Mouse (Mus musculus): Measurements from ENCODE around the gene Ccdc85c. TPM values are rescaled to one million over a fixed set of nuclear protein-coding genes. Genes with fewer than 3 reads are reported as not detected.

The Ccdc85c gene
- polyA plus RNA-seq, 2 experiments, result 6.1 to 9.9 TPM

- Histone ChIP-seq H3K36me3 (ENCODE audit: control insufficient read depth, insufficient read depth, low read length) (peaks cover 96% of the 10 kb centered on the region), H3K4me2 (replicated peaks; ENCODE audit: low read depth, low read length, severe bottlenecking) (no peak overlapping the region), H3K9me3 (ENCODE audit: control insufficient read depth, low read length) (no peaks in the 10 kb centered on the region), H3K4me1 (ENCODE audit: control insufficient read depth, insufficient read depth, low read length) (no peaks in the 10 kb centered on the region), H3K27ac (replicated peaks; ENCODE audit: low read depth, low read length) (no peak overlapping the region), H3K9ac (ENCODE audit: low read depth, low read length, severe bottlenecking) (no peak overlapping the region), H3K27me3 (ENCODE audit: control insufficient read depth, insufficient read depth, low read length) (no peaks in the 10 kb centered on the region), H3K4me3 (replicated peaks; ENCODE audit: low read length) (no peak overlapping the region)
- WGBS, result 94% methylated on average over 11 of the region's 11 CpGs
- no peak for ATAC-seq (ENCODE audit: low FRiP score, low read depth)
- no peak for DNase-seq (ENCODE audit: low spot score)
- no peak for TF ChIP-seq POLR2A (IDR thresholded peaks at IDR 0.05; ENCODE audit: borderline replicate concordance, extremely low read depth, insufficient read depth, insufficient read length)
These were observed 79.5 kb downstream of the Ccdc85c start for GRCm38 (mm10) chr12:108195761-108196160.

GRCm38 (mm10) chr12:108193878-108194277 is 81.3 kb downstream of the Ccdc85c start:
- TF ChIP-seq POLR2A (IDR thresholded peaks at IDR 0.05; ENCODE audit: borderline replicate concordance, extremely low read depth, insufficient read depth, insufficient read length), result no peak
- ATAC-seq (ENCODE audit: low FRiP score, low read depth) (no peak), DNase-seq (ENCODE audit: low spot score) (no peak)
- no peak overlapping the region for H3K4me2 ChIP-seq (replicated peaks; ENCODE audit: low read depth, low read length, severe bottlenecking)
- H3K27me3 ChIP-seq (ENCODE audit: control insufficient read depth, insufficient read depth, low read length), result no peaks in the 10 kb centered on the region
- WGBS, result 66% methylated on average over 5 of the region's 5 CpGs
- no peak overlapping the region for H3K9ac ChIP-seq (ENCODE audit: low read depth, low read length, severe bottlenecking)
- no peak overlapping the region for H3K27ac ChIP-seq (replicated peaks; ENCODE audit: low read depth, low read length)
- peaks cover 97% of the 10 kb centered on the region for H3K36me3 ChIP-seq (ENCODE audit: control insufficient read depth, insufficient read depth, low read length)
- no peak overlapping the region for H3K4me3 ChIP-seq (replicated peaks; ENCODE audit: low read length)
- no peaks in the 10 kb centered on the region for H3K9me3 ChIP-seq (ENCODE audit: control insufficient read depth, low read length)
- no peaks in the 10 kb centered on the region for H3K4me1 ChIP-seq (ENCODE audit: control insufficient read depth, insufficient read depth, low read length)

- no peaks in the 10 kb centered on the region for H3K9me3 ChIP-seq (ENCODE audit: control insufficient read depth, low read length)
- DNase-seq (ENCODE audit: low spot score), result no peak
- no peak overlapping the region for H3K27ac ChIP-seq (replicated peaks; ENCODE audit: low read depth, low read length)
- H3K27me3 ChIP-seq (ENCODE audit: control insufficient read depth, insufficient read depth, low read length), result no peaks in the 10 kb centered on the region
- no peaks in the 10 kb centered on the region for H3K4me1 ChIP-seq (ENCODE audit: control insufficient read depth, insufficient read depth, low read length)
- H3K9ac ChIP-seq (ENCODE audit: low read depth, low read length, severe bottlenecking), result no peak overlapping the region
- no peak for TF ChIP-seq POLR2A (IDR thresholded peaks at IDR 0.05; ENCODE audit: borderline replicate concordance, extremely low read depth, insufficient read depth, insufficient read length)
- H3K36me3 ChIP-seq (ENCODE audit: control insufficient read depth, insufficient read depth, low read length), result peaks cover 84% of the 10 kb centered on the region
- no peak overlapping the region for H3K4me3 ChIP-seq (replicated peaks; ENCODE audit: low read length)
- no peak for ATAC-seq (ENCODE audit: low FRiP score, low read depth)
- H3K4me2 ChIP-seq (replicated peaks; ENCODE audit: low read depth, low read length, severe bottlenecking), result no peak overlapping the region
- 89% methylated on average over 6 of the region's 6 CpGs for WGBS
These were observed 87.6 kb downstream of the Ccdc85c start for GRCm38 (mm10) chr12:108187541-108188091.

- no peaks in the 10 kb centered on the region for H3K27me3 ChIP-seq (ENCODE audit: control insufficient read depth, insufficient read depth, low read length)
- H3K27ac ChIP-seq (replicated peaks; ENCODE audit: low read depth, low read length), result no peak overlapping the region
- no peak overlapping the region for H3K9ac ChIP-seq (ENCODE audit: low read depth, low read length, severe bottlenecking)
- H3K4me2 ChIP-seq (replicated peaks; ENCODE audit: low read depth, low read length, severe bottlenecking), result no peak overlapping the region
- no peak for TF ChIP-seq POLR2A (IDR thresholded peaks at IDR 0.05; ENCODE audit: borderline replicate concordance, extremely low read depth, insufficient read depth, insufficient read length)
- 92% methylated on average over 6 of the region's 6 CpGs for WGBS
- peaks cover 35% of the 10 kb centered on the region for H3K36me3 ChIP-seq (ENCODE audit: control insufficient read depth, insufficient read depth, low read length)
- peaks cover 20% of the 10 kb centered on the region for H3K4me1 ChIP-seq (ENCODE audit: control insufficient read depth, insufficient read depth, low read length)
- DNase-seq (ENCODE audit: low spot score) (no peak), ATAC-seq (ENCODE audit: low FRiP score, low read depth) (no peak)
- no peak overlapping the region for H3K4me3 ChIP-seq (replicated peaks; ENCODE audit: low read length)
- no peaks in the 10 kb centered on the region for H3K9me3 ChIP-seq (ENCODE audit: control insufficient read depth, low read length)
These were observed 93.5 kb downstream of the Ccdc85c start for GRCm38 (mm10) chr12:108181716-108182115.

- ATAC-seq (ENCODE audit: low FRiP score, low read depth), result peak; percentile 98
- under 1% methylated on average over 66 of the region's 82 CpGs for WGBS
- peak within 1 kb of the TSS; percentile 93 for H3K9ac ChIP-seq (ENCODE audit: low read depth, low read length, severe bottlenecking)
These were observed 95.6 kb downstream of the Ccdc85c start, which contains the start of gene Ccnk for GRCm38 (mm10) chr12:108179321-108180266. Gene Ccnk, plus strand, starts transcription at chr12:108179579.

More at GRCm38 (mm10) chr12:108179321-108180266, 95.6 kb downstream of the Ccdc85c start, which contains the start of gene Ccnk:
- Histone ChIP-seq H3K4me1 (ENCODE audit: control insufficient read depth, insufficient read depth, low read length) (peaks cover 26% of the 10 kb centered on the region), H3K4me2 (replicated peaks; ENCODE audit: low read depth, low read length, severe bottlenecking) (peak within 1 kb of the TSS; percentile 71), H3K9me3 (ENCODE audit: control insufficient read depth, low read length) (no peaks in the 10 kb centered on the region), H3K36me3 (ENCODE audit: control insufficient read depth, insufficient read depth, low read length) (peaks cover 25% of the 10 kb centered on the region), H3K27ac (replicated peaks; ENCODE audit: low read depth, low read length) (peak within 1 kb of the TSS; percentile 83), H3K27me3 (ENCODE audit: control insufficient read depth, insufficient read depth, low read length) (no peaks in the 10 kb centered on the region), H3K4me3 (replicated peaks; ENCODE audit: low read length) (peak within 1 kb of the TSS; percentile 100)
- peak; percentile 100 for DNase-seq (ENCODE audit: low spot score)
- peak; percentile 79; the same call in 1 of the 2 replicates for TF ChIP-seq POLR2A (IDR thresholded peaks at IDR 0.05; ENCODE audit: borderline replicate concordance, extremely low read depth, insufficient read depth, insufficient read length)

All from limb, embryonic 14.5 days (tissue).